Mouse (Mus musculus) cerebellum, adult 9-11 months (tissue): ENCODE data around the gene Ehf.

Source experiments
- DNase-seq: peaks from one replicate; pipeline ENCODE4 v3.0.0; 2022

Gene Ehf

GRCm38 (mm10) chr2:103293751-103294150 is 9.3 kb downstream of the Ehf start:
- no peak for DNase-seq

GRCm38 (mm10) chr2:103293214-103293613 is 9.9 kb downstream of the Ehf start:
- DNase-seq, result no peak

GRCm38 (mm10) chr2:103290705-103291269 is 12.3 kb downstream of the Ehf start:
- no peak for DNase-seq

- no peak for DNase-seq
Measured at GRCm38 (mm10) chr2:103290167-103290566, 12.9 kb downstream of the Ehf start.

- no peak for DNase-seq
Measured at GRCm38 (mm10) chr2:103289407-103289950, 13.6 kb downstream of the Ehf start.

- no peak for DNase-seq
Measured at GRCm38 (mm10) chr2:103287716-103288115, 15.4 kb downstream of the Ehf start.

- no peak for DNase-seq
Measured at GRCm38 (mm10) chr2:103285561-103285960, 17.5 kb downstream of the Ehf start.

GRCm38 (mm10) chr2:103283730-103284129 is 19.3 kb downstream of the Ehf start:
- no peak for DNase-seq

GRCm38 (mm10) chr2:103282184-103282750 is 20.8 kb downstream of the Ehf start:
- DNase-seq, result no peak

GRCm38 (mm10) chr2:103279927-103280326 is 23.2 kb downstream of the Ehf start:
- DNase-seq, result no peak

GRCm38 (mm10) chr2:103278476-103278875 is 24.6 kb downstream of the Ehf start:
- no peak for DNase-seq

- no peak for DNase-seq
Measured at GRCm38 (mm10) chr2:103277794-103278193, 25.3 kb downstream of the Ehf start.

- no peak for DNase-seq
Measured at GRCm38 (mm10) chr2:103275316-103275960, 27.6 kb downstream of the Ehf start.

GRCm38 (mm10) chr2:103274803-103275202 is 28.3 kb downstream of the Ehf start:
- DNase-seq, result no peak

- DNase-seq, result no peak
Measured at GRCm38 (mm10) chr2:103274270-103274669, 28.8 kb downstream of the Ehf start.

- no peak for DNase-seq
Measured at GRCm38 (mm10) chr2:103271481-103271880, 31.6 kb downstream of the Ehf start.

- no peak for DNase-seq
Measured at GRCm38 (mm10) chr2:103270556-103271160, 32.4 kb downstream of the Ehf start.

- no peak for DNase-seq
Measured at GRCm38 (mm10) chr2:103239086-103239485, 64.0 kb downstream of the Ehf start.

GRCm38 (mm10) chr2:103226781-103227180 is 76.3 kb downstream of the Ehf start:
- no peak for DNase-seq

- DNase-seq, result no peak
Measured at GRCm38 (mm10) chr2:103220871-103221270, 82.2 kb downstream of the Ehf start.

GRCm38 (mm10) chr2:103218323-103218722 is 84.8 kb downstream of the Ehf start:
- no peak for DNase-seq

GRCm38 (mm10) chr2:103215801-103216200 is 87.3 kb downstream of the Ehf start:
- no peak for DNase-seq

GRCm38 (mm10) chr2:103214861-103215260 is 88.2 kb downstream of the Ehf start:
- DNase-seq, result no peak

- no peak for DNase-seq
Measured at GRCm38 (mm10) chr2:103213547-103213946, 89.5 kb downstream of the Ehf start.
